Mouse (Mus musculus): ENCODE results near the gene Lingo4. TPM values are rescaled to one million over a fixed set of nuclear protein-coding genes. Genes with fewer than 3 reads are reported as not detected.

The Lingo4 gene
- polyA plus RNA-seq, 1 experiment from 2014 or later = 0.46 TPM

DNA sequence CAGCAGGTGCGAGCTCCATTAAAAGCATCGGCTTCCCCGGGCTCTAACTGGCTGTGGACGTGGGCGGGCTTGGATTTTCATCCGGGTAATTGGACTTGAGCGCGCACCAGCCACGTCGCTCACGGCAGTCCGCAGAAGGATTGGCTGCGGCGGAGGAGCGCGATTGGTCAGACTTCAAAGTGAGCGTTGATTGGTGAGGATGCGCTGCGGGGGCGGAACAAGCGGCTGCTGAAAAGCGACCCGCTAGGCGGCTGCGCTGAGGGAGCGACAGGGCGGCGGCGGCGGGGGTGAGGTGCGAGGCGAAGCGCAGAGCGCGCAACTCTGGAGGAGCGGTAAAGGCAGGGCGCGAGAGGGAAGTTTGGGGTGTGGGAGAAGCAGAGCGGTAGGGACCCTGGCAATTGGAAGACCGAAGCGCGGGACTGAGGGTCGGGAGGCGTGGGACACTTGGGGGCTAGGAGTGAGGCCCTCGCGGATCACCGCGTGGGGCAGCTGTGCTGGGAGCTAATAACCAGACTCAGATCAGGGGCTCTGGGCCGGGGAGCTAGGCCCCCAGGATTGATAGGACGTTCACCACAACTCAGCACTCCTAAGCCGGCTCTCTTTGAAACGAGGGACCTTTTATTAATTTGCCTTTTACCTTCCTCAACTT, 14.8 kb downstream of the Lingo4 start, which contains the start of gene Tdrkh:
Gene Tdrkh (plus strand): TSS at position 243 of the 649 bp plus-strand sequence.
- WGBS = 9% methylated on average over 52 of the region's 52 CpGs
- H3K9ac ChIP-seq (ENCODE audit: low read length) = peak within 1 kb of the TSS; percentile 65

DNA sequence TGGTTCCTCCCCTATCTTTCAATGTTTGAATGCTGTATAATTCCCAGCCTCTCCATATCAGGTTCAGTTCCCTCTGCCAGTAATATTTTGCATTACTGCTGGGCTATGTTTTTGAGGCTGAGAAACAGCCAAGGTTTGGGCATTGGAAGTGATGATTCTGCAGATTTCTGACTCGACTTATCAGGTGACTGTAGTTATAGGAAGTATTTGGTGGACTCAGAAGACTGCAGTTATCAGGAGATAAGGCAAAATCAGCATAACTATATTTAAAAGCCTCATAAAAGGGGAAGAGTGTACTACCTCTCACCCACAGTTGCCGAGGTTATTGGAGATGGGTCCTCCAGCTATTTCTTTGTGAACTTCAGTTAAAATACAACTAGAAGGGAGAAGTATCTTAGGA, 32.7 kb downstream of the Lingo4 start:
- H3K27ac ChIP-seq (ENCODE audit: low read length) = no peak overlapping the region
- 46% methylated on average over 2 of the region's 2 CpGs for WGBS

More for the DNA sequence above, 14.8 kb downstream of the Lingo4 start, which contains the start of gene Tdrkh:
- Histone ChIP-seq H3K4me2 (ENCODE audit: low read depth, low read length) (peak within 1 kb of the TSS; percentile 95), H3K27me3 (ENCODE audit: control insufficient read depth, insufficient read depth, low read length) (no peaks in the 10 kb centered on the region), H3K9me3 (replicated peaks; ENCODE audit: control insufficient read depth, low read length) (no peaks in the 10 kb centered on the region), H3K36me3 (ENCODE audit: control insufficient read depth, insufficient read depth) (no peaks in the 10 kb centered on the region), H3K4me1 (ENCODE audit: control insufficient read depth, insufficient read depth, low read length) (peaks cover 4% of the 10 kb centered on the region; the same call in 1 of the 2 replicates), H3K27ac (ENCODE audit: low read length) (no peak within 1 kb of the TSS), H3K4me3 (ENCODE audit: low read length) (peak within 1 kb of the TSS; percentile 62)
- peak; percentile 99 for ATAC-seq (replicated peaks; ENCODE audit: extremely low read depth, insufficient read depth, low FRiP score)

DNA sequence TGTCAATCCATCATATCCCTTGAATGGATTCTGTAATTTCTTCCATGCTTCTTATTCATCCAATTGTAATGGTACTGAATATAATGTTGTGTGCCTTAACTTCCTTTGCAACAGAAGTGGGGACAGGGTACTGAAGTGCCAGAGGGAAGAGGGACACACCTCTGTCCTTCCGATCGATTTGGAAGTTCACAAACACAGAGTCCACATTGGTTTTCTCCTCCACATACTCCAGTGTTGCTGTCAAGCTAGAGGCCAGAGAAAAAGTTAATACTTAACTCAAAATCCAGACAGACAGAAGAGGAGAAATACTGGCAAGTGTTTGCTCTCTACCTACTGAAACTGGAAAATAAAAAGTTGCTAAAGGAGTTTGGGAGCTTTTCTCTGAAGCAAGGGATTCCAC, 36.0 kb downstream of the Lingo4 start:
- no peaks in the 10 kb centered on the region for H3K36me3 ChIP-seq (ENCODE audit: control insufficient read depth, insufficient read depth)
- no peak overlapping the region for H3K4me2 ChIP-seq (ENCODE audit: low read depth, low read length)
- WGBS = 77% methylated on average over 2 of the region's 2 CpGs
- ATAC-seq (replicated peaks; ENCODE audit: extremely low read depth, insufficient read depth, low FRiP score) = no peak
- no peak overlapping the region for H3K4me3 ChIP-seq (ENCODE audit: low read length)
- no peaks in the 10 kb centered on the region for H3K4me1 ChIP-seq (ENCODE audit: control insufficient read depth, insufficient read depth, low read length)
- no peak overlapping the region for H3K27ac ChIP-seq (ENCODE audit: low read length)
- H3K27me3 ChIP-seq (ENCODE audit: control insufficient read depth, insufficient read depth, low read length) = no peaks in the 10 kb centered on the region
- H3K9ac ChIP-seq (ENCODE audit: low read length) = no peak overlapping the region
- no peaks in the 10 kb centered on the region for H3K9me3 ChIP-seq (replicated peaks; ENCODE audit: control insufficient read depth, low read length)

More for the DNA sequence above, 32.7 kb downstream of the Lingo4 start:
- Histone ChIP-seq H3K4me2 (ENCODE audit: low read depth, low read length) (no peak overlapping the region), H3K36me3 (ENCODE audit: control insufficient read depth, insufficient read depth) (no peaks in the 10 kb centered on the region), H3K9me3 (replicated peaks; ENCODE audit: control insufficient read depth, low read length) (no peaks in the 10 kb centered on the region), H3K4me1 (ENCODE audit: control insufficient read depth, insufficient read depth, low read length) (no peaks in the 10 kb centered on the region), H3K4me3 (ENCODE audit: low read length) (no peak overlapping the region), H3K27me3 (ENCODE audit: control insufficient read depth, insufficient read depth, low read length) (no peaks in the 10 kb centered on the region), H3K9ac (ENCODE audit: low read length) (no peak overlapping the region)
- ATAC-seq (replicated peaks; ENCODE audit: extremely low read depth, insufficient read depth, low FRiP score) = no peak

GRCm38 (mm10) chr3:94436420-94436819, 38.1 kb downstream of the Lingo4 start:
- no peaks in the 10 kb centered on the region for H3K27me3 ChIP-seq (ENCODE audit: control insufficient read depth, insufficient read depth, low read length)
- no peaks in the 10 kb centered on the region for H3K4me1 ChIP-seq (ENCODE audit: control insufficient read depth, insufficient read depth, low read length)
- H3K4me2 ChIP-seq (ENCODE audit: low read depth, low read length) = no peak overlapping the region
- H3K9ac ChIP-seq (ENCODE audit: low read length) = no peak overlapping the region
- H3K27ac ChIP-seq (ENCODE audit: low read length) = no peak overlapping the region
- H3K9me3 ChIP-seq (replicated peaks; ENCODE audit: control insufficient read depth, low read length) = no peaks in the 10 kb centered on the region
- ATAC-seq (replicated peaks; ENCODE audit: extremely low read depth, insufficient read depth, low FRiP score) = no peak
- H3K36me3 ChIP-seq (ENCODE audit: control insufficient read depth, insufficient read depth) = no peaks in the 10 kb centered on the region
- WGBS = 71% methylated on average over 9 of the region's 9 CpGs
- no peak overlapping the region for H3K4me3 ChIP-seq (ENCODE audit: low read length)

DNA sequence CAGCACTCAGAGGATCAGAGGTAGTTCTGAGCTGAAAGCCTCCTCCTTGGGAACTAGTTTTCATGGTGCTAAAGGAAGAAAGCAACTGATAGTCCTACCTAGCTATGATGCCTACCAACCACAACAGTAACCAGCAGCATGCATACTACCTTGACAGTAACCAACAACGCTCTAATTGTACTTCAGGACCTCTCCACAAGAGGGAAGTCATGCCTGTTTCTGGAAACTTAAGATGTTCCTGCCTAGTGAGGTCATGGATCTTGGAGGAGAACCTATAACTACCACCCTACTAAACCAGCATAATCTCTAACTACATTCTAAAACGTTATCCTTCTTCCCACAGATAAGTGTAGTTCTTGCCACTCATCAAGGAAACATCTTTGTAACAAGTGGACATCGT, 42.9 kb downstream of the Lingo4 start:
- Histone ChIP-seq H3K9ac (ENCODE audit: low read length) (no peak overlapping the region), H3K9me3 (replicated peaks; ENCODE audit: control insufficient read depth, low read length) (no peaks in the 10 kb centered on the region), H3K27me3 (ENCODE audit: control insufficient read depth, insufficient read depth, low read length) (no peaks in the 10 kb centered on the region), H3K4me2 (ENCODE audit: low read depth, low read length) (no peak overlapping the region), H3K27ac (ENCODE audit: low read length) (no peak overlapping the region), H3K4me1 (ENCODE audit: control insufficient read depth, insufficient read depth, low read length) (peaks cover 7% of the 10 kb centered on the region), H3K4me3 (ENCODE audit: low read length) (no peak overlapping the region), H3K36me3 (ENCODE audit: control insufficient read depth, insufficient read depth) (peaks cover 5% of the 10 kb centered on the region)
- no peak for ATAC-seq (replicated peaks; ENCODE audit: extremely low read depth, insufficient read depth, low FRiP score)
- WGBS = 38% methylated on average over 3 of the region's 3 CpGs

DNA sequence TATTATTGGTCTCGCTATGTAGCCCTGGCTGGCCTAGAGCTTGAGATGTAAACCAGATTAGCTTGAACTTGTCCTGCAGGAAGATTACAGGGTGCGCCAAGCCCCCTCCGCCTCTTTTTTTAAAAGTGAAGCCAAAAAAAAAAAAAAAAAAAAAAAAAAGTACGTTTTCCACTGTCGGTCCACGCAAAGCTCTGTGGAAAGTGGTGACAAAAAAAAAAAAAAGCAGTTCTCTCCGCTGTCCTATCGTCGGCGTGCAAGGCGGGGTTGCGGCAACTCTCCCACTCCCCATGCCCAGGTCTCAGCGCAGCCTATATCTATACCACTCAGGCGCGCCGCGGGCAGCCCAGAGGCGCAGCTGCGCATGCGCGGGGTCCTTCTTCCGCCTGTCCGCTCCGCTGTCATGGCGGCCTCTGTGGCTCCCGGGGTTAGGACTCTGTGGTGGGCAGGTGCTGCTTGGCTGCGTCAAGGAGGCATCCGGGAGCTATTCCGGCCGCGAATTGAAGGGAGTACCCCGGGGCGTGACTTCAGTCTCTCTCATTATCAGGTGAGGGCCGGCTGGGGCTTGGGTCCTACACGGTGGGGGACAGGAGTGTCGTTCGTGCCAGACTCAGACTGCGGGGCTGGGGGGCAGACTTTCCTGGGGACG, 44.8 kb downstream of the Lingo4 start, which contains the start of gene Mrpl9:
Gene Mrpl9 (plus strand): TSS at position 368 of the 646 bp plus-strand sequence.
- H3K4me2 ChIP-seq (ENCODE audit: low read depth, low read length) = peak within 1 kb of the TSS; percentile 94
- peak; percentile 97 for ATAC-seq (replicated peaks; ENCODE audit: extremely low read depth, insufficient read depth, low FRiP score)
- peaks cover 24% of the 10 kb centered on the region for H3K36me3 ChIP-seq (ENCODE audit: control insufficient read depth, insufficient read depth)
- under 1% methylated on average over 38 of the region's 39 CpGs for WGBS
- H3K27ac ChIP-seq (ENCODE audit: low read length) = peak within 1 kb of the TSS; percentile 79
- peaks cover 7% of the 10 kb centered on the region for H3K4me1 ChIP-seq (ENCODE audit: control insufficient read depth, insufficient read depth, low read length)
- peak within 1 kb of the TSS; percentile 97 for H3K9ac ChIP-seq (ENCODE audit: low read length)
- H3K9me3 ChIP-seq (replicated peaks; ENCODE audit: control insufficient read depth, low read length) = no peaks in the 10 kb centered on the region
- peak within 1 kb of the TSS; percentile 97 for H3K4me3 ChIP-seq (ENCODE audit: low read length)
- H3K27me3 ChIP-seq (ENCODE audit: control insufficient read depth, insufficient read depth, low read length) = no peaks in the 10 kb centered on the region

- ATAC-seq (replicated peaks; ENCODE audit: extremely low read depth, insufficient read depth, low FRiP score) = peak; percentile 43
- WGBS = under 1% methylated on average over 24 of the region's 24 CpGs
These were observed 45.3 kb downstream of the Lingo4 start, which contains the start of gene Oaz3 for GRCm38 (mm10) chr3:94443597-94443964. Gene Oaz3 (minus strand): TSS chr3:94443915.

DNA sequence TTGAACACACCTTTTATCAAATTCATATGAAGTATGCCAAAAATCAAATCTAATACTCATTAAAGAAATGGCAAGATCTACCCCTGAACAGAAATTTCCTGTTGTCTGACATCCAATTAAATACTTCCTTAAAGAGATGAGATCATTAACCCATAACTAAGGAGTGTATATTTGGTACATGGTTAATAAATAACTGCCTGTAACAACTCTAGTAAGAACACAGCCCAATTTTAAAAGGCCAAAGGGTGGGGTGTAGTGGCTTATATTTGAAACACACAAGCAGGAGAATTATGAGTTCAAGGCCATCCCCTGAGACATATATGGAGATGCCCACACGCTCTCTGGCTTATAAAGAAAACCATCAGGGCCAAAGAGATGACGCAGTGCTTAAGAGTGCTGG, 51.1 kb downstream of the Lingo4 start:
- no peak overlapping the region for H3K4me2 ChIP-seq (ENCODE audit: low read depth, low read length)
- H3K9me3 ChIP-seq (replicated peaks; ENCODE audit: control insufficient read depth, low read length) = no peaks in the 10 kb centered on the region
- H3K9ac ChIP-seq (ENCODE audit: low read length) = no peak overlapping the region
- 97% methylated on average over 2 of the region's 2 CpGs for WGBS
- H3K27ac ChIP-seq (ENCODE audit: low read length) = no peak overlapping the region
- H3K27me3 ChIP-seq (ENCODE audit: control insufficient read depth, insufficient read depth, low read length) = no peaks in the 10 kb centered on the region
- H3K4me3 ChIP-seq (ENCODE audit: low read length) = no peak overlapping the region
- peaks cover under 1% of the 10 kb centered on the region; the same call in 1 of the 2 replicates for H3K4me1 ChIP-seq (ENCODE audit: control insufficient read depth, insufficient read depth, low read length)
- no peak for ATAC-seq (replicated peaks; ENCODE audit: extremely low read depth, insufficient read depth, low FRiP score)
- H3K36me3 ChIP-seq (ENCODE audit: control insufficient read depth, insufficient read depth) = peaks cover 38% of the 10 kb centered on the region

More at GRCm38 (mm10) chr3:94443597-94443964, 45.3 kb downstream of the Lingo4 start, which contains the start of gene Oaz3:
- peaks cover 28% of the 10 kb centered on the region for H3K36me3 ChIP-seq (ENCODE audit: control insufficient read depth, insufficient read depth)
- H3K4me1 ChIP-seq (ENCODE audit: control insufficient read depth, insufficient read depth, low read length) = peaks cover 7% of the 10 kb centered on the region
- no peaks in the 10 kb centered on the region for H3K27me3 ChIP-seq (ENCODE audit: control insufficient read depth, insufficient read depth, low read length)
- H3K9ac ChIP-seq (ENCODE audit: low read length) = peak within 1 kb of the TSS; percentile 97
- H3K4me3 ChIP-seq (ENCODE audit: low read length) = peak within 1 kb of the TSS; percentile 97
- no peaks in the 10 kb centered on the region for H3K9me3 ChIP-seq (replicated peaks; ENCODE audit: control insufficient read depth, low read length)
- H3K4me2 ChIP-seq (ENCODE audit: low read depth, low read length) = peak within 1 kb of the TSS; percentile 94
- peak within 1 kb of the TSS; percentile 79 for H3K27ac ChIP-seq (ENCODE audit: low read length)

Measured in heart, embryonic 16.5 days (tissue).